Mouse (Mus musculus) lung, postnatal 25 days (tissue): ENCODE measurements around the gene Cbln3.

ENCODE experiments used
- DNase-seq: peaks from one replicate; pipeline ENCODE4 v3.0.0; 2022; ENCODE audit warnings: low spot score

Cbln3 gene

DNA sequence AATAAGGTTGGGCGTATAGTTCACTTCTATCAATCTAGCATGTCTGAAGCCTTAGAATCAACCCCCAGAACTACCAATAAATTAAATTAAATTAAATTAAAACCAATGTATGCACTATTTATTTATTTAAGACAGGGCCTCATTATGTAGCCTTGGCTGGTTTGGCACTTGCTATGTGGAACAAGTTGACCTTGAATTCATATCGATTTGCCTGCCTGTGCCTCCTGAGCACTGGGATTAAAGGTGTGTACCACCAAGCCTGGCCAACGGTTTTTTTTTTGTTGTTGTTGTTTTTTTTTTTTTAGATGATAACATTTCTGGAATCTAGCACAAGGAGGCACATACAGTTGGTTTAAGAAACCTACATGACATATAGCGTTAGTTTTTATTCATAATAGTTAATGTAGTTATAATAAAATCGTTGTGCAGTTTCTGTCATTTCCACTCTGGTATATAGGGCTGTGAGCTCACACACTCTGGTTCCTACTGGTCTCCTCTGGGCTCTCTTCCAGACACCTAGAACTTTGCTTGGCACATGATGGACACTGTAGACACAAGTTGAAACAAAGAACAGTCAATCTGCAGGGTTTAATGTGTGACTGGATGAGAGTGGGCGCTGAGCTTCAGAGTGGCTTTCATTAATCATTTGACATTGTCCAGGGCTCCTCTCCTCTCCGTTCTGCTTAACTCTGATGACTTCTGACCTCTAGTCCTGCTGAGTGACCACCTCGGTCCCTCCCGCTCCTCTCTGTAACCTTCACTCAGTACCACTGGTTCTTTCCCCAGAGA lies 38.5 kb downstream of the Cbln3 start:
- DNase-seq = no peak

DNA sequence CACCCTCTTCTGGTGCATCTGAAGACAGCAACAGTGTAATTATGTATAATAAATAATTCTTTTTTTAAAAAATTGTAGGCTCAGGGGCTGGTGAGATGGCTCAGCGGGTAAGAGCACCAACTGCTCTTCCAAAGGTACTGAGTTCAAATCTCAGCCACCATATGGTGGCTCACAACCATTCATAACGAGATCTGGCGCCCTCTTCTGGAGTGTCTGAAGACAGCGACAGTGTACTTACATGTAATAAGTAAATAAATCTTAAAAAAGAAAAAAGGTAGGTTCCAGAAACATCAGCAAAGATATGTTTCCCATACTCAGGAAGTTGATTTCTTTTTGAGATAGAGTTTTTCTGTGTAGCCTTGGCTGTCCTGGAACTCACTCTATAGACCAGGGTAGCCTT lies 41.4 kb downstream of the Cbln3 start:
- peak; percentile 18 for DNase-seq

DNA sequence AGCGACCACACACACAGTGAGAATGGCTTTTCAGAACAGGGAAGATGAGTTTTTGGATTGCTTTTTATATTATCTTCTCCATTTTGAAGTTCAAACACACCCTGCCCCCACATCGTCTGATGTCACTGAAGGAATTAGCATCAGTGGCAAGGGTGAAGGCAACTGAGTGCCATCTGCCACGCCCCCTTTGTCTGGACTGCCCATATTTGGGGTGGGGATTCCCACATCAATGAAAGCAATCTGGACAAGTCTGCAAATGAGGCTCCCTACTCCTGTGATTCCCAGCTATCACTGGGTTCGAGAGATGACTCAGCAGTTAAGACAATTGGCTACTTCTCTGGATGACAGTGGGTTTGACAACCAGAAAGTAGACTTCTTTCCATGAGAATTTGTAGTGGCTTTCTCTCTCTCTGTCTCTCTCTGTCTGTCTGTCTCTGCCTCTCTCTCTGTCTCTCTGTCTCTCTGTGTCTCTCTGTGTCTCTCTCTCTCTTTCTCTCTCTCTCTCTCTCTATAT lies 43.3 kb downstream of the Cbln3 start:
- DNase-seq = no peak

DNA sequence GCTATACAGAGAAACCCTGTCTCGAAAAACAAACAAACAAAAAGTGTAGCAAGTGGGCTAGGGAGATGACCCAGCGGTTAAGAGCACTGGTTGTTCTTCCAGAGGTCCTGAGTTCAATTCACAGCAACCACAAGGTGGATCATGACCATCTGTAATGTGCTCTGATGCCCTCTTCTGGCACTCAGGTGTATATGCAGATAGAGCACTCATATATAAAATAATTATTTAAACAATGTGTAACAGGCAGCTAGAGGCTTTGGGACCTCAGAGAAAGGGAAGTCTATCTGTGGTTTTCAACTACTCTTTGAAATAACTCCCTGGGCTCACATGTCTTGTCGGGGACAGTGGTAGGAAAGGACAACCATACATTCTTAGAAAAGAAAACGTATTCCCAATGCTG lies 45.5 kb downstream of the Cbln3 start:
- DNase-seq = no peak

DNA sequence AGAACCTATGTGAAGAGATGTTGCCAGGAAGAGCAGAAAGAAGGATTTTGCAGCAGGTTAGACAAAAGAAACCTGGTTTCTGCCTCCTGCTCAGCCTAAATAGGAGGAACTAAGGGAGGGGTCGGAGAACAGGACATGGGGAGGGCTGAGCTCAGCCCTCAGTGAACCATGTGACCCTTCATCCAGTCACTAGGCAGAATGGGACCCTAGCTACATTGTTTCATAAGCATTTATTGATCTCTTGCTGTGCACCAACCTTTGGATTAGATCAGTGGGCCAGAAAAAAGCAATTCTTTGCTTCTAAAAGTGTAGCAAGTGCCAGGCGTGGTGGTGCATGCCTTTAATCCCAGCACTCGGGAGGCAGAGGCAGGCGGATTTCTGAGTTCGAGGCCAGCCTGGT lies 45.9 kb downstream of the Cbln3 start:
- no peak for DNase-seq

DNA sequence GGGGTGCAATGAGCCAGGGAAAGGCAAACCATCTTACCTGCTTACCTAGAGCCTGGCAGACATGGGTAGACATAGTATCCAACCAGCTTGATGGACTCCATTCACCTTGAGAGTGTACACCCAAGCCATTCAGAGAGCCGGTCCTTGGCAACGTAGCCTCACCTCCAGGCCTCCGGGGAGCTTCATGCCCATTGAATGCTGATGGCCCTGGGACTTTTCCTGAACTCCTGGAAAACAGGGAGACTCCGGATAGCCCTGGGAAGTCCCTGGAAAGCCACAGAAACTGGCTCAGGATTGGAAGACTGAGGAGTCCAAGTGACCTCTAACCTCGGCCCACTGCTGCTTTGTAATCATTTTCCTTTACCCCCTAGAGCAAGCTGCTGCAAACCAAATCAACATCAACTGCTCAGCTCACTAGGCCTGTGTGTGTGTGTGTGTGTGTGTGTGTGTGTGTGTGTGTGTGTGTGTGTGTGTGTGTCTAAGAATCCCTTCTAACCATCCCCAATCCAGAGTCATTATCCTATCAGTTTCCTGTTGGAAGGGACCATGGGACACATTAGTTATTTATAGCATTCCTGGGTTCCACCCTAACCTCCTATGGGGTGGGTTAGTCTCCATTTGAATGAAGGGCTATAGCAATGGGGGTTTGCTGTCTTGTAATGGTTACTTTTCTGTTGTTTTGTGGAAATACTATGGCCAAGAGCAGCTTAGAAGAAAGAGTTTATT lies 49.2 kb downstream of the Cbln3 start:
- no peak for DNase-seq

DNA sequence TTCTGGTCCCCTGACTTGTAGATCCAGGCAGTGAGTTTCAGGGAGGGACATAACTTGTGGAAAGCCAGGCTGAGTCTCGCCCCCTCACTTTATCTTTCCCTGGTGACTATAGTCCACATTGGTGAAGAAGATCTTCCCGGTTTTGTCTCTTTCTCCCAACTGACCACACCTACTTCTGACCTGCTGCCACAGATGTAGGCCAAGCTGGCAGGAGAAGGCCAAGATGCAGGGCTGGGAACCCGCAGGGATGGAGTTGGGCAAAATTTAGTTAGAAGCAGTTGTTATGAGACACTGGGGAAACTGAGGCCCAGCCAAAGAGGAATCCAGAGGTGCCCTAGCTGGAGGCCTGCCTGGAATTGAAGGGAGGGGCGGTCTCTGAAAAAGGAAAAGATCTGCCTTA lies 51.1 kb downstream of the Cbln3 start:
- DNase-seq = no peak

DNA sequence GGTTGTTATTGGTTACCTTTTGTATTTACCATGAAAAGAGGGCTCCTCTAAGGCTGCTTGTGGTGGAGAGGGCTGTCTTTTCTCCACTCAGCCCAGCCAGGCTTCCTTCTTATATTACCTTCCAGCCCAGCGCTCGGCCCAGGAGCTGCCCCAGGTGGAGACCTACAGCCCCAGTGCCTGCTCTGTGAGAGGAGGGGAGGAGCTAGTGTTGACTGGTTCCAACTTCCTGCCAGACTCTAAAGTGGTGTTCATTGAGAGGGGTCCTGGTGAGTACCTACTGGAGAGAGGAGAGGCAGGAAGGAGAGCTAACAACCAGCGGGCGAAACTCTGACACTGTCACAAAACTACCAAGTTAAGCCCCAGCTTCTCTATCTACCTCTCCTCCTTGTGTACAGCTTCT lies 53.9 kb downstream of the Cbln3 start:
- DNase-seq = no peak

DNA sequence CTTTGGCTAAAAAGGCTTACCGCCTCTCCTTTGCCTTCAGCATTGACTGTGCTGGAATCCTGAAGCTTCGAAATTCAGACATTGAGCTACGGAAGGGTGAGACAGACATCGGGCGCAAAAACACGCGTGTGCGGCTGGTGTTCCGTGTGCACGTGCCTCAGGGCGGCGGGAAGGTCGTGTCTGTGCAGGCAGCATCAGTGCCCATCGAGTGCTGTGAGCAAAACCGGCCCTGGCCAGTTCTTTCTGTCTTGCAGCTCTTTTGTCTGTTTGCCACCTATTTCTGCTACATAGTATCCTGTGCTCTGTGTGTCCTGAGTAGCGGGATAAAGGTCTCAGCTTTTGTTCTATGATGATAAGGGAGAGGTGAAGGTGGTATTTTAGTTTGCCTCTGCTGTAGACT lies 54.3 kb downstream of the Cbln3 start:
- DNase-seq = no peak
